7 mouse cellular contexts compared by ENCODE assay signal in genomic region chr15:77643176-77643575, GRCm38 (mm10). TPM values are rescaled to one million over a fixed set of nuclear protein-coding genes. Genes with fewer than 3 reads are reported as not detected.
"Had no signal": no experiment of that assay in that cellular context is flagged by ENCODE, and none has a peak within 500 bp of the region (broad histone marks: within the 10 kb centered on the region; RNA-seq: fewer than 3 reads in every experiment).

TSS of gene Apol11b (minus strand) at chr15:77643286.

RNA-seq across cellular contexts. Expression of gene Apol11b, which starts in this region (rescaled TPM):
- polyA plus RNA-seq: lung, embryonic 16.5 days; midbrain, embryonic 10.5 days; midbrain, embryonic 14.5 days; midbrain, embryonic 16.5 days; neural tube, embryonic 12.5 days; neural tube, embryonic 14.5 days; stomach, embryonic 14.5 days had no signal
